Mouse (Mus musculus) testis, adult 2 months (tissue): ENCODE data around the gene Rsf1.

Source experiments
- CTCF ChIP-seq: fragments of 200-500 bp; IDR thresholded peaks from 2 replicates; pipeline ENCODE4 v1.5.1; 2012; ENCODE audit warnings: low read depth, mild to moderate bottlenecking, inconsistent platforms, low read length, moderate library complexity; ENCODE audit not compliant: control insufficient read depth, insufficient read depth, insufficient replicate concordance
- POLR2A ChIP-seq: fragments of 200-500 bp; IDR thresholded peaks from 2 replicates; pipeline ENCODE4 v1.6.1; 2012; ENCODE audit warnings: low read depth, mild to moderate bottlenecking, inconsistent platforms, low read length, moderate library complexity; ENCODE audit not compliant: control insufficient read depth

GRCm38 (mm10) chr7:97726778-97727177 lies 147.1 kb downstream of the Rsf1 start:
- TF ChIP-seq CTCF (no peak), POLR2A (no peak)
